Mouse (Mus musculus) frontal cortex, adult 2 months (tissue): ENCODE data around the gene Msi2. TPM values are rescaled to one million over a fixed set of nuclear protein-coding genes. Genes with fewer than 3 reads are reported as not detected.
A peak's percentile ranks its signal among the peaks of the same experiment; 100 is the strongest.

Source experiments
- DNase-seq, 2 experiments: peaks; one replicate each; pipeline ENCODE4 v3.0.0; 2022; ENCODE audit warnings: low spot score in 1 of 2; ENCODE audit errors: extremely low spot score in 1 of 2
- polyA plus RNA-seq: library from polyadenylated mRNA; depleted of rRNA; stranded (reverse); fragments of >200 nt; gene quantifications from 2 replicates; pipeline ENCODE4 v1.2.3, GENCODE M21; 2012

The Msi2 gene
- polyA plus RNA-seq, 1 experiment: 82.2 TPM

DNA sequence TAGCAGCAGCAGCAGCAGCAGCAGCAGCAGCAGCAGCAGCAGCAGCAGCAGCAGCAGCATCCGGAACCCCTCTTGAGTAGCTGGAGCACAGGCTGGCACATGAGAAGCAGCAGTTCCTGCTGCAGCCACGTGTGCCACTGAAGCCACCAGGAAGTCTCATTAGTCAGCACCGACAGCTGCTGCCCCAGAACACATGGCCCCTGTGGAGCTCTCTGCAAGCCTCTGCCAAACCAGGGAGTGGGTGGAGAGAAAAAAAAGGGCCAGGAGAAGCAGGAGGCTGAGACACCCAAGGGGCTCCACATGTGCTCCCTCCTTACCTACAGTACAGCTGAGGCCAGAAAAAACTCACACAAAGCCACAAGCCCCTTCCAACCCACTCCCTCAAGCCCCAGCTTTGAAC is 167.3 kb downstream of the Msi2 start:
- peak; percentile 40 to 70 for DNase-seq

DNA sequence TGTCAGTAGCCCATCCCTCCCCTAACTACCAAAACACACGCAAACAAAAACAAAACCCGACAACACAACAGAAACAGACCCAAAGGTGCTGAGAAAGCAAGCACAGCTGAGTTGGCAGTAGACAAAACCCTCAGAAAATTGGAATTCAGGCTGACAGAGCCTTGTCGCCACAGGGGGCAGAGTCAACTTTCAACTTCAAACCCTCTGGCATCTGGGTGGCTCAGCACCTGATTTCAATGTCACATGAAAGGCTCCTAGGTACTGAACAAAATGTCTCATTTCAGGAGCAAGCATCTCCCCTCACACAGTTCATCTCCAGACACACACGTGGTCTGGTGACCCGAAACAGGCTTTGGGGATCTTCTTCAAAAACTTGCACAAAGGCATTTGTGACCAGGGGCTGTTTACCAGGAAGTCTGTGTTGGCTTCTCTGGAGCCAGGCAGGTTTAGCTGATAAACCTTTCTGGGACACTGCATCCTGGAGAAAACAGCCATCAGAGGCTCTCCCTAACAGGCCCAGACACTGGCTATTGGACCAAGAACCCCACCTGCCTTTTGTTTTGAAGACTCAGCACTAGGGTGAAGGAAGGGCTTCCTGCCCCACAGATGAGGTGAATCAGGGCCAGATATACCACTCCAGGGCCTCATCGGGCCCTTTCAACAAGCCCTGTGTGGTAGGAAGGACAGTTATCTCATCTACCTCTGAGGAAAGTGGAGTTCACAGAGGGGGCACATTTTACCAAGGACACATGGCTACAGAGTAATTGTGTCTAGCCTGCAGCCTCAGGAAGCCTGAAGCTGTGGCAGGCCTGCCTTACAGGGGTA is 168.0 kb downstream of the Msi2 start:
- DNase-seq: no peak

DNA sequence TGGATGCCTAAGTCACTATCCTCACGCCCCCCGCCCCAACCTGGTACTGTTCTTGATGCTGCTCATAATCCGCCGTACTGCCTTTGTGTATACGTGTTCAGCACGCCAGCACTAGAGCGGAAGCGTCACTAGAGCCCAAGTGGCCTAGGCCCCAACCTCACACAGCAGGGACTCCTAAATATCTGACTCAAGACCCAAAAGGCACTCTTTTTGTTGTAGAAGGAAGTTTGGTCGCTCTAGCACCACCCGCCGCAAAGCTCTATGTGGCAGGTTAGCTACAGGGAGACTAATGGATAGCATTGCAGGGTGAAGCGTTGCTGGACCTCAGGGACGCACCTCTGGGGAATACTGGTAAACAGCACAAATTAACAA is 168.8 kb downstream of the Msi2 start:
- DNase-seq: no peak

DNA sequence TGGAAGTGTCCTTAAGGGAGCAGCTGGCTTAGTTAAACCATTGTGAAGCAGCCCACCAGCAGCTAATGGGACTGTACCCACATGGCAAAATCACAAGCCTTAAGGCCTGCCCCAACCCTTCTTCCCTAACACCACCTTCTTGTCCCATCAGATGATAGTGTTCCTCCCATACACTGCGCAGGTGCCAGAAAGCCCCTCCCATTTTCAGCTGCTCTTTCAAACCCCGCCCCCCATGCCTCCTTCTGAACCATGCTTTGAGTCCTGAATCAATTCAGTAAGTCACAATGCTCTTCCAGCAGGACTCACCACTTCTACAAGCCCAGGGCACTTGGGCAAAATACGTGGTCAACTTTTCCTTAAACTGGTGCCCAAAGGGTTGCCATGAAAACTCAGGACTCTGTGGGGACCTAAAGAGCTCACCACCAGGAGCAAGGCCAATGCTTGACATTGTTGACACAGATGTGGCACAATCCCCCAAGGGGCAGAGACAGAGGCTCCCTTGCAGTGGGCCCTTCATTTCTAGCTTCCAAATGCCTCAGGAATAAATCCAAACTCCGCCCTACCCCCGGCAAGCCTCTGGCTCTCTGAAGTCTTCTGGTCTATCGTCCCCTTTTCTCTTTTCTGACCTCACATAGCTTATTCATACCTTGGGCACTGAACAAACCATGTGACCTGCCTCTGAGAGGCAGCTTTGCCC is 169.3 kb downstream of the Msi2 start:
- no peak for DNase-seq

DNA sequence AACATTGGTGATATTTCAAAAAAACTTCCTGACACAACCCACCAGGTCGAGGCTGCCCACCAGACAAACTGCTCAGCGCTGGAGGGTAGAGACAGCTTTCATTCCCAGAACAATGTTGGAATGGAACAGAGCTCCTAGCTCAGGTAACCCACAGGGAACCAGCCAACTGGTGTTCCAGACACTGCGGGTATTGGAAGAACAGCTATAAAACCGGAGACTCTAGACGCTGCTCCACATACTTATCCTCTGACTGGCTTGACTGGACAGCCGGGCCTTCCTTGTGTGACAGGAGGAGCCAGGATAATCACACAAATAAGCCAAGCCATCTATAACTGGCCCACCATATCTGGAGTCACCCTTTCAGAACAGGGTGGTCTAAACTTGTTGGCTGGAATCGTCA is 169.9 kb downstream of the Msi2 start:
- DNase-seq: no peak

DNA sequence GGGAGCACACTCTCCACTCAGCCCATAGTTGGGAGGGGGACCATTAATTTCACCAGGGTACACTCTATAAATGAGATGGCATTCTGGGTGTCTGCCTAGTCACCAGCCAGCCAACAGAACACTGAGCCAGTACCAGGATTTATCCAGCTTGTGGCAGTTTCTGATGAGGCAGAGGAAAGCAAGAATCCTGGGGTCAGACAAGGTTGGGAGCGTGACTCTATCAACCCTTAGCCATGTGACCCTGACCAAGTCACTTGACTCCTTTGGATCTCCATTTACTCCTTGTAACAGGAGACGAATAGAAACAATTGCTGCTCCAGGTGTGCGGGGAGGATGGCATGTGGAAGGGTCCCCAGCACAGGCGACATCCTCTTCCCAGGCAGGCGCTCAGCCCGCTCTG is 174.5 kb downstream of the Msi2 start:
- DNase-seq: no peak

DNA sequence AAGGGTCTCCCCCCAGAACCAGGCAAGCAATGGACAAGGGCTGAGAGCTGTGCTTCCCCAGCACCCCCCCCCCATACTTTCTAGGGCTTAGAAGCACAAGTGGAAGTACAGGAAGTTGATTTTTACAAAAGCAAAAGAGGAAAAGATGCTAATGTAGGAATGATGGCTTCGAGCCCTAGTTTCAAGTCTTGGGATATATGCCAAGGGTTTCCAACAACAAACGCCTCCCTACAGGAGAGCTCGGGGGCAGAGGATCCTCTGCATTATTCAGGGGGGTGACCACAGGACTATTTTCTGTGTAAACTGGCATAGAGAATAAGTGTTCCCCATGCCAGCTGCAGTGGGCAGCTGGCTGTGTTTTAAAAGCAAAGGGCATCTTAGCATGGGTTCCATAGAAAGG is 175.5 kb downstream of the Msi2 start:
- DNase-seq: no peak

DNA sequence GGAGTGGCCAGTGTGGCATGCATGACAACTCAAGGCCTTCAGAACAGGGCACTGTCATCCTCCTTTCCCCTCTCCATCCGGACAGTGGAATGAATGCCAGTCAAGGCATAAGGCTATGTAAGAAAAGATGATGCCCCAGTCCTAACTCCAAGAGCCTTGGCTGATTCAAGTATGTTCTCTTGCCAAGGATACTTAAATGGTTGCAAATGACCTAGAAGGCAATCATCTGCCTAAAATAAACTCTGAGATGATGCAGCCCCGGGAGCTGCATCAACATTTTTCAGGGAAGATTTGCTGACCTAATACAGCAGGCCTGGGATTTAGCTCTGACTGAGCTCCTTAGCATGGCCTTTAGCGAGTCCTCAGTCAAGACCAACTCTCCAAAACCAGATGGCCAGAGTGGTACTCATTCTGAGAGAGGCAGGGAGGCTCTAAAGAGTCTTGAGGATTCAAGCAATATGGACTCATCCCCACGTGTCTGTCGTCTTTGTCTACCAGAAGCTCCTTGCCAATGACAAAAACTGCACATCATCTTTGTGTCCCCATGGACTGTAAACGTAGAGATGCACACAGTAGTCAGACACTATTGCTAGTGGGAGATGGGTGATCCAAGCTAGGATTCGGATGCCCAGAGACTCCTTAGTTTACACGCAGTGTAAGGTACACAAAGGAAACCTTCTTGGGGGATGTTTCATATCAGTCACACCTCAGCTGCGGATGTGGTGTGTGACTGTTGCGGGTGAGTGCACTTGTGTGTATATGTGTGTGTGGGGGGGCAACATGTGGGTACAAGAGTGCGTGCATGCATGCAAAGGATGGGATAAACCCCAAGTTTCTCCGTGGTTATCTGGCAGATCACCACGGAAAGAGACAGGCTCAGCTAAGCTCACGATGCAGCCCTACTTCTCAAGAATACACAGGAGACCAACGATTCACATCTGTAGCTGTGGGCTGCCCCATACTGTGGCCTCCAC is 176.4 kb downstream of the Msi2 start:
- DNase-seq: no peak

DNA sequence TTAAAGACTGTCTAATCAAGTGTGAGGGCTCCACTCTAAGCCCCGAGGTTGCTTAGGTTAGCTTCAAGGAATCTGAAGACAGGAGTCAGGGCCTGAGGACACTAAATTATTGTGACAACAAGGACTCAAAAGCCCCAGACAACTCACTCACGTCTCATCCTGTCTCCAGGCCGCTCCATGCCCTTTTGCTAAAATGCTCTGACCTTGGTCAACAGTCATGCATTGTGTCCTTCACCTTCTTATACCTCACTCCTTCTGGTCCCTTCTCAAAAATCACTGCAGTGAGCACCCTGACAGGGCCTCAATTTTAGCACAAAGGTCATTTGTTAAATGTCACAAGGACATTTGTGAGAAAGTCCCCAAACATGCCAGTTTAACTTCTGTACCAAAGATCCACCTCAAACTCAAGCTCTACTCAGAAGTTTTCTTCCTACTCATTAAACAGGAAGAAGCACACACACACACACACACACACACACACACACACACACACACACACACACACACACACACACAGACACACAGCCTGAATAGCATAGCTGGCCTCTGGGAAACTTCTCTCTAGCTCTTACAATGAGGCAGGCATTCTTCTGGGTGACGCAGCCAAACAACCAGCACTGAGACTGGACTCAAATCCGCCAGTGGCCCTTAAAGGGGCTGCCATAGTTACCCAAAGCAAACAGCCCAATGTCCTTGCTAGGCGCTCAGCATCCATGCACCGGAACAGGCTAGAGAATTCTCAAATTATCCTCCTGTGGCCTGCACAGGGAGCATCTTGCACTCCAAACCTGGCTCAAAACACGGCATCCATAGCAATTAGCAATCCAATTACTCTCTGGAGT is 178.5 kb downstream of the Msi2 start:
- DNase-seq: no peak

DNA sequence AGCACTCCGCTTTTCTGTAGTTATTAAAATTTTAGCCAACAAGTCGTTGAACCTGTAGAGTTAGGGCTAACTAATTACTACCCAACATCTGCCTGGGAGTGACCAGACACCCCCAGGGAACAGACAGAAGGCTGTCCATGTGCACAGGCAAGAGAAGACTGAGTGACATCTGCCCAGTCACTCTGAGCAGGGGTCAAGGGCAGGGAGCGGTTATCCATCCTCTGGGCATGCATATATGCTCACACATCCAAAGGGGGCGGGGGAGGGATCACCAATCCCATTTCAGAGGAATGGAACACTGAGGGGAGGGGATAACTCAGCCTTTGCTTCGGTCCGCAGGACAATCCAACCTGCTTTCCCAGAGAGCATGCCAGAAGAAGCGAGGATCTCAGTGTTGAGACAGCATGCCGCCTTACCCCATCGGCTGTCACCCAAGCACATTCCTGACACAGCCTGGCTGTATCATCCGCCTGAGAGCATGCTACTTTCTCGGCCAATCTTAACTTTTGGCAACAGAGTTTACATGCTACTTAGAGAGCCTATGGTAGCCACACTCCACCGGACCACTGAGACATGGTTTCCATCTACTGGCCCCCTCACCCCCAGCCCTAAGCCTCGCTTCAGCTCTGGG is 179.5 kb downstream of the Msi2 start:
- no peak for DNase-seq

DNA sequence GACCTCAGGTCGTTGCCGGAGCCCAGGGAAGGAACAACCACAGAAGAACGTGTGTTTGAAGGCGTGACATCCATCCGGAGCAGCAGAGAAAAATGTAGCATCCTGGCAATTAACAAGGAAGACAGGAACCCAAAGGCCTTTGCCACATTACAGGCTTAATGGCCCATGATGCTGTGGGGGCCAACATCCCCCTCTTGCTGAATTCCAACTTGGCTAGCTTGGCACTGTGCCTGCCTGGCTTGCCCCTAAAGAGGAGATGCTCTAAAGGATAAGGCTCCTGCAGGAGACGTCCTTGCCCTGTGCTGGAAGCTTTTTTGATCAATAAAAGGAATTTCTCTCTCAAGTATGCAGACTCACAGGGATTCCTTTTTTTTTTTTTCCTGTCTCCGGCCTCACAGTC is 181.0 kb downstream of the Msi2 start:
- no peak for DNase-seq

DNA sequence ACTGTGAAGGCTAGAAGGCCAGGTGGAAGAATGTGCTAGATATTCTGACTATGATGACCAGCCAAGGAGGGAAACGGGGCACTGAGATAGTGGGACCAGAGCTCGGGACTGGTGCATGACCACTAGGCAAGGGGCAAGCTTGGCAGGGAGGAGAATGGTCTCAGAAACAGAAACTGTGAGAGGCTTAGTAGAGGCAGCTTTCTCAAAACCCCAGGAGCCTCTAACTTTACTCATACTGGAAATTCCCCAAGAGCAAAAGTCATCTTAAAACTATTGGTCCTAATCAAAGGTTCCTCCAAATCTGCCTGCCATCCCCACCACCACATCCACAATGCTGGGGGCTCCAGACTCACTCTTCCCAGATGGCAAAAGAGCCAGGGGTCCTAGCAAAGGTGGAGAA is 181.5 kb downstream of the Msi2 start:
- no peak for DNase-seq

DNA sequence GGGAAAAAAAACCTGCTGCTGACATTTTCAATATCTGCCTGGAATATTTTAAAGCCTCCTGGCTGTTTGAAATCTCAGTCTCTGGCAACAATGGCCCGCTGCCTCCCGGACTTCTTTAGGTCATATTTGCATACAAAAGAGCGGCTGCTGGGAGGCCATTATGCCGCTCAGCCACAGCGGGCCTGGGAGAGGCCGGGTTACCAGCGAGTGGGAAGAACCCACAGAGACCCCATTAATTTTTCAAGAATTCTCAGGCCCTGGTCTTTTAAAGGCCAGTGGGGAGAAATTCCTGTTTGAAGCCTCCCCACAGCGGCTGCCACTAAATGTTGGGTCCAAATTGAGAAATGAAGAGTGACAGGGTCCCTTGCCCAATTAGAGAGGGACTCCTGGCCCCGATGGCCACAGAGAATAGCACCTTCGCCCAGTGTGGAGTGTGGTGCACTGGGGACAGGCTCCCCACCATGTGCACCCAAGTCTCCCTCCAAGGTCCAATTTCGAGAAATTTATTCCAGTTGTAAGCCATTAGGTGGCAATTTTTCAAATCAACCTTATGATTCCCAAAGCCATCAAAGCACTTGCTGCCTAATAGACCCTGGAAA is 183.9 kb downstream of the Msi2 start:
- DNase-seq: no peak

DNA sequence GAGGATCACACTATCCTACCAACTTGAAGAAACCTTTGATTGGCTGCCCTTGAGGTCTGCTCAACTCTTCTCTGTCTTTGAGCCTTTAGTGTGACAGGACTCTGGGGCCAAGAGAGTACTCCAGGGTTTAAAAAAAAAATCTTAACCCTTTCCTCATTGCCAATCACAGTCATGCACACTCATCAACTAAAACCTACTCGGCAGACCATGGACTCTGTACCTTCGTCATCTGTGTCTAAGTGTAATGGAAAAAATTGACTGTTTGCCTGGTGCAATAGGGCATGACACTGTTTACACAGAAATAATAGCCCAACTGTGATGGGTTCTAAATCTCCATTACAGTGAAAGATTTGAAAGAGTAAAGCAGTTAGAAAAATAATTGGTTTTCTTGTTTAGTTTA is 186.3 kb downstream of the Msi2 start:
- DNase-seq: no peak

DNA sequence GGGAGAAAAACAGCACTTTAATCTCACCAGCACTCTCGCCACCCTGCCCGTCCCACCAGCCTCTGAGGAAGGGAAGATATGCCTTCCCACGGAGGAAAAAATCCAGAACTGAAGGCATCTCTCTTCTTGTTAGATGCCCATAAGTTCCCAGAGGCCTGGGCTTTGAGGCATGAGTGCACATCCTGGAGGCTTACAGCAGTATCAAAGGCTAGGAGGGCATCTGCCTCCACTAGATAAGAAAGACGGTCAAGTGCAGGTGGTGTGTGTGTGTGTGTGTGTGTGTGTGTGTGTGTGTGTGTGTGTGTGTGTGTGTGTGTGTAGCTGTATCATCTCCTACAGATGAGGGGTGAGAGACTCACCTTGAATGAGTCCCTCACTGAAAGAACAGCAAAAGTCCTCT is 188.3 kb downstream of the Msi2 start:
- DNase-seq: no peak

DNA sequence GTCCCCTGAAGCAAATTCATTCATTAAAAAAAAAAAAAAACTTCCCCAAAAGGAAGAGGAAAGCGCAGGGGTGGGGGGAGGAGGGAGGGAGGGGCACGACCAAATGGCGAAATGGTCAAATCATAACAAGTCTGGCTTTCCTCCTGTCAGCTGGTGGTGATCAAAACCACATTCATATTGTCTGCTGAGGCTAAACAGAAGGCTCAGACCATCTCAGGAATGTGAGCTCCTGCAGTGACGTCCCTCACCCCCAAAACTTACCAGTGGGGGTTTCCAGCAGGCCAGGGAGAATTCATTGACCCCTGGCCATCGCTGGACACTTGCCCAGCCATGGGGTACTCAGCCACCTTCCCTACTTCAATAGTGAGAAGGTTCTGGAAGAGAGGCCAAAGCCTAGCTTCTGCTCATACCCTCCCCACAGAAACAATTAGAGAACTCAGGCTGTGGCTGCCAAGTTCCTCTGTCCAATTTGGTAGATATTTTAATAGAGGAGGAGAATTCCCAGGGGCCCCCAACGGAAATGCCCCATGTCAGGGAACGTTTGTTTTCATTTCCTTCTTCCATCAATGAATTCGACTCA is 189.7 kb downstream of the Msi2 start:
- DNase-seq: no peak

DNA sequence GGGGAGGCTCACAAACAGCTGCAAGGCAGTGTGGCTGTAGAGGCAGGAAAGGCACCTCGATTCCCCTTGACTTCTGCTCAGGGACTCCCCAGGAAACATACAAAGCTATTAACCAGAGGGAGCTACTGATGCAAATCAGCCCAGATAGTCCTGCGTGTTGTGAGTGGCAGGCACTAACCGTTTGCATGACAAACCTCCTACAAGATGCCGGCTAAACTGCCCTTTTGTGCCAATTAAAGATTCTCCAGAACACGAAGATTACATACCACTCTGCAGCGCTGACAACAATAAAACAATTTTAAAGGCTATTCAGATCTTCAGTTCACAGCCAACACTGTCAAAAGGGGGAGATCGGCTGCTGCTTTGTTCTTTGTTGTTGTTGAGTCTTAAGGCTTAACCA is 191.6 kb downstream of the Msi2 start:
- no peak for DNase-seq

DNA sequence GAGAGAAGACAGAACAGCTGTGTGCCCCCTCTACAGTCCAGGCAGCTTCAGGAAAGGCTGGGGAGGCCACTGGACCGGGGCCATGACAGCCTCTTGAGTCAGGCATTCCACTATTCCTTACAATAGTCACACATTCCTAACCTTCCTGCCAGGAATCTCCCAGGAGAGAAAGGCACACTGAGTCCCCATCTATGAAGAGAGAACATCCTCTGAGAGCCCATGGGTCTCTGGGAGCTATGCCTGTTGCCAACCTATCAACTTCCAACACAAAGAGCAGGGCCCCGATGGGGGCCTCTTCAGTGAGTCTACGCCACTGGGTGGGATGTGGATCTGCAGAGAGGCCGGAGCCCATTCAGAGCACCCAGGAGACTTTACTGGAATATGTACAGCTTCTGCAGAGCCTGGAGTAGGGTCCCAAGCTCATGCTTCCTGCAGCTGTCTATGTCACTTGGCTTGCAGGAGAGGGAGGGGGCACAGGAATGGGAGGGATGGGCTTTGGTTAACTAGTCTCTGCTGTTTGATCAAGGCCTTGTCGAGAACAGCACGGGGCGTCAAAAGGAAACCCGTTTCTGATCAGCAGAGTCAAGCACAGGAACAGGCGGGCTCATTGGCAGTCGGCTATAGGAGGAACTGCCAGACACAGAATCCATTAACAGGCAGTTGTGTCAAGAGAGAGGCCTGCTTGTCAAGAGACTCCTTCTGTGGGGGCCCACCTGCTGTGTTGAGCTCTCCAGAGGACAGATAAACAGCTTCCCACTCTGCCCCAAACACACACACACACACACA is 193.3 kb downstream of the Msi2 start:
- no peak for DNase-seq
